Mouse (Mus musculus): ENCODE data around the gene AC170998.1. TPM values are rescaled to one million over a fixed set of nuclear protein-coding genes. Genes with fewer than 3 reads are reported as not detected.
"Not testable (repeated sequence)": the region's sequence is repeated elsewhere in the genome, so short reads cannot be mapped to it uniquely, and the experiment has no call there.

The AC170998.1 gene
- polyA plus RNA-seq, 1 experiment from 2014 or later, result 2.1 TPM

DNA sequence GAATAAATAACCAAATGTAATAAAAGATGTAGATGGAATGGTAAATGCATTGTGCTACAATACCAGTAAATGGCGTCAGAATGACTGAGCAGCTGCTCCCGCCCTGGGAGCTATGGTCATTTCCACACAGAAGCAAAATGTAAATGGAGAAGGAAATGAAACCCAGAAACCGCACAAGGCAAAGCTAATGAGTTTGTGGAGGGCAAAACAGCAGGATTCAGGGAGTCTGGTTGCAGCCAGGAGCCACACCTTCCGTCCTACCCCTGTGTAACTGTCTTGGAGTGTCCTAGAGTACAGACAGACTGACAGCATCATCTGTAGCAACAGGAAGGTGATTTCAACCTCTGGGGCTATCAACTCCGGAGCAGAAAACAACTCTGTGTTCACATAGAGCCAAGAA, 30.6 kb downstream of the AC170998.1 start:
- DNase-seq (ENCODE audit: low spot score), result no peak

DNA sequence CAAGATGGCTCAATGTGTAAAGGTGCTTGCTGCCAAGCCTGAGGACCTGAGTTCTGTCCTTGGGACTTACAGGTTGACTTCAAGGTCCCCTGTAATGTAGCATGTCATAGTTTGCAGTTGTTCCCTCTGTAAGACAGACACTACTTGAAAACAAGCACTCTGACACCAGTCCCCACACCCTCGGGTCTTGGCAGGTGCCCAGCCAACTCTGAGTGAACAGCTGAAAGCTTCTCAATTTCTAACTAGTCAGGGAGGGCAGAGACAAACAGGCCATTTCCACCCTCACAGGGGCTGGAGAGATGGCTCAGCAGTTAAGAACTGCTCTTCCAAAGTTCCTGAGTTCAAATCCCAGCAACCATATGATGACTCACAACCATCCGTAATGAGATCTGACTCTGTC, 31.6 kb downstream of the AC170998.1 start:
- DNase-seq (ENCODE audit: low spot score), result no peak

DNA sequence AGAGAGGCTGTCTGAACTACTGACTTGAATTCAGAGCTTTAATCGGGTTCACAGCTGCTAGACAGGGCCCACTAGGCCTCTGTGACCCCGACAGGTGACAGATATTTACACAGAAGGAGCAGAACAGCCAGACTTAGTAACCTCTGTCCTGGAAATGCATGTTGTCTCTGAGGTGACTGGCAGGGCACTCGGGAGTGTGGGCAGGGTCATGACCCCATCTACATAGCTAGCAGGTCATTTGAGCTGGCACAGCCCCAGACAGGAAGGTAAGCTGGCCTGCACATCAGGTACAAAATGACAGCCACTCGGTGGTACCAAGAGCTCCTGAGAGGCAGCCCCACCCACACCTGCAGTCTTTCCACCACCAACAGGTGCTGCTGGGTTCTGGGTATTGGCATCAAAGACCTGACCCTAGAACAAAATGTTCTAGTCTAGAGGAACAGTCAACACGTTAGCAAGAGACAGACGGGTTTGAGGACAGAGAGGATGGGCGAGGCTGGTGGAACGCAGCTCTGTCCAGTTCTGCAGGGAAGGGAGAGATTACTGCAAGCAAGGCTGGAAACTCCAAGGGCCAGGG, 34.9 kb downstream of the AC170998.1 start:
- DNase-seq (ENCODE audit: low spot score), result no peak

DNA sequence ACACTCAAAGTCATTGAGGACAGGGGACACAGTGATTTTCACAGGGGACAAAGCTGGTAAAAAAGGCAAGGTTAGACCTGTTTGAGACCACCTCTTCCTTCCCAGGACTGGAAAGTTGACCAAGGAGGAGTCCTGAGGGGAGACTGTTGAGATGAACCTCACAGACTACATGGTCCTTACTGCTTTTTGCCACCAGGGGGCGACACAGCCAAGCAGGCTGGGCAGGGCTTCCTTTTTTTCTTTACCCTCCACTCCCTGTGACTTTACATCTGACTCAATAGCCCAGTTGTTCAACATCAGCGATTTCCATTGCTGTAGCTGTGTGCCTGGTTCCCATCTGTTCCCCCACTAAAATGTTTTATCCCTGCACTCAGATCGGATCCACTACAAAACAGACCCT, 36.0 kb downstream of the AC170998.1 start:
- peak; percentile 69 for DNase-seq (ENCODE audit: low spot score)

DNA sequence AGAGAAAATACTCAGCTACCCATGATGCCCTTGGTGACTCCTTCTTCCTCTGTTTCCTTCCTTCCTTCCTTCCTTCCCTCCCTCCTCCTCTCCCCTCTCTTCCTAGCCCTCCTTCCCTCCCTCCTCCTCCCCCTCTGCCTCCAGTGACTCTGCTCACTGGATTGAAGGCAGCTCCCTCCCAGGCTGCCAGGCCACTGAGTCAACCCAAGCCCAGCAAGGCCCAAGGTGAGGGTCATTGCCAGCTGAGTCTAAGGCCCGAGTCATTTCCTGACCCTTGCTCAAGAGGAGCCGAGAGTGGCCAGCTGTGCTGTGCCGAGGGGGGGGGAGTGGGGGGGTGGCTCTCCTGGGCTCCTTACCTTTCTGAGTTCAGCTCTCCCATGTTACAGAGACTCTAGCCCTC, 40.3 kb downstream of the AC170998.1 start:
- DNase-seq (ENCODE audit: low spot score), result no peak

DNA sequence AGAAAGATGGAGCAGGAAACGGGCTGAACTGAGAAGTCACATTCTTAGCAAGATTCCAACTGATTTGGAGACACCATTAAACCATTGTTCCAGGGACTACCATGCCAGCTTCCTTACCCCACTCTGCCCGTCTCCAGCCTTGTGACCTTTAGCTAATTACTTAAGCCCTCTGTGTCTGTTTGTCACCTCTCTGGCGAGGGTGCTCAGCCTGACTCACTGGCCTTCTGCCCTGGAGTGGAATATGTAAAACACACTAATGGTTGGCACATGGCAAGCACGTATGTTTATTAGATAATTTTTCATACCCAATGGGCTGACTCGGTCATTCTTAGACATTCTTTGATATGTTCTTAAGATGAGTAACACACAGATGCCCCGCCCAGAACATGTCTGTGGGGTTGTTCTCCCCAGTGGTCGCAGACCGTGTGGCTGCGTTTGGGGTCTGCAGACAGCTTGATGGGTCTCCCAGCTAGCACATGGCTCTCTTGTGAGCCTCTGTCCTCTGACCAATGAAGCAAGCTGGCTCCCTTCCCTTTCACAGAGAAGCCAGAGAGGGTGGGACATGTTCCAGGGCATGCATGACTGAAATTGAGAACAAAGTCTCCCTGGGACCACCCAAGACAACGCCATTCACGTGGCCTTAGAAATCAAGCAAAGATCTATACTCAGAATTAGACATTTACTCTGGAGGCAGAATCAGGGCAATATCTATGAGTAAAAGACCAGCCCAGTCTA, 41.1 kb downstream of the AC170998.1 start:
- no peak for DNase-seq (ENCODE audit: low spot score)

DNA sequence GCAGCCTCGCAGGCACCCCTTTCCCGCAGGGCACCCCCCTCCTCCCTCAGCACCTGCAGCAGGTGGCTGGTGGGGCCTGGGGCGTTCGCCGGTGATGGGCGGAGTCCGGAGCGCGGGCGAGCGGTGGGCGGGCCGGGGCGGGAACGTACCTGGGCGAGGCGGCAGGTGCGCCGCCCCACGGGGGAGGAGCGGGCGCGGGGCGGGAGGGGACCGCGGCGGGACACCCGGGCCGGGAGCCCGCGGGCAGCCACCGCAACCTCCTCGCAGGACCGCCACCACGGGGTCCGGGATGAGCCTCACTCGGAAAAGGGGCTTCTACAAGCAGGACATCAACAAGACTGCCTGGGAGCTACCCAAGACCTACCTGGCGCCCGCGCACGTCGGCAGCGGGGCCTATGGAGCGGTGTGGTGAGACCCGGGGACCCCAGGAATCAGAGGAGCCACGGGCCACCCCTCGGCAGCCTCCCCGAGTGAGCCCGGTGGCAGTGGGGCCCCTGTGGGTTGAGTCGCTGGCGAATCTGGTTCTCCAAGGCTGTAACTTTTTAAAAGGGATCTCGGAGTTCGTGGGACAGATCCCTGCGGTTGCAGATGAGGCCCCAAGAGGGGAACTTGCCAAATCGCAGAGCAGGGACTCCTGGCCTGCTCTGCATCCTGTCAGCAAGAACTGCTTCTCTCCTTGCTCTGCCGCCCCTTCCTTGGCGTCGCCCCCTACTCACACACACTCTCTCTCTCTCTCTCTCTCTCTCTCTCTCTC, 43.4 kb downstream of the AC170998.1 start, which contains the start of gene Mapk13:
TSS of gene Mapk13 (plus strand) at position 177 of the 754 bp plus-strand sequence.
- peak; percentile 58 for DNase-seq (ENCODE audit: low spot score)

DNA sequence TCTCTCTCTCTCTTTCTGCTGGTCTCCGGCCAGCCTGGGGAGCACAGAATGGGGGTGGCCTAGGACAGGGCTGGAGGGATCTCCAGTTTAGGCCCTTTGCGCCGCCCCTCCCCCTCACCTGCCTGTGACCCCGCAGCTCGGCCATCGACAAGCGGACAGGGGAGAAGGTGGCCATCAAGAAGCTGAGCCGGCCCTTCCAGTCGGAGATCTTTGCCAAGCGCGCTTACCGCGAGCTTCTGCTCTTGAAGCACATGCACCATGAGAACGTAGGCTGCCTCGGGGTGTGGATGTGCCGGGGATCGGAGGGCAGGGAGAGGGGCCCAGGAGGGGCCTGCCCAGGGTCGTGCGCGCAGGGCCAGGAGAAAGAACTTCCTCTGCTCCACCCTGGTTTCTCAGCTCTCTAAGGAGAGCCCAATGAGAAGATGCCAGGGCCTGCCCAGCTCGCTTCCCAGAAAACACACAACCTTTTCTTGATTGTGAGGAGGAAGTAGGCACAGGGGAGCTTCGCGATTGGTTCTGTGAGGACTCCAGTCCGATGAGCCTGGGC, 44.1 kb downstream of the AC170998.1 start:
- DNase-seq (ENCODE audit: low spot score), result no peak

DNA sequence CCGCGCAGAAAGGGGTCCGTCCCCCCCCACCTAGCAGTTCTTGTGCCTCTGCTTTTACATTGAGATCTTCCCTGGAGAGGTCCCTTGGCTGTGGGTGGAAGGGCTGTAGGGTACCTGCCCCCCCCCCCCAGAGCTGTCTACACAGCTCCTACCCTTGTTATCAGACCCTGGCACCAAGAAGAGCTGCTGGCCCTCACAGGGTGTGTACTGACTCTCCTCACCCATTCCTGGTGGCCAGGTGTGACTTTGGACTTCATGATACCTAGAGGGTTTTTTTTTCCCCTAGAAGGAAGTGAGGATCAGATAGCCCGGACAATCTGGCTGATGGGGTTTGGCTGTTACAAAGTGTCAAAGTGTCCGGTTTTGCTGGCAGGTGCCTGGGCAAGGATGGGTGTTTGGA, 45.4 kb downstream of the AC170998.1 start:
- no peak for DNase-seq (ENCODE audit: low spot score)

DNA sequence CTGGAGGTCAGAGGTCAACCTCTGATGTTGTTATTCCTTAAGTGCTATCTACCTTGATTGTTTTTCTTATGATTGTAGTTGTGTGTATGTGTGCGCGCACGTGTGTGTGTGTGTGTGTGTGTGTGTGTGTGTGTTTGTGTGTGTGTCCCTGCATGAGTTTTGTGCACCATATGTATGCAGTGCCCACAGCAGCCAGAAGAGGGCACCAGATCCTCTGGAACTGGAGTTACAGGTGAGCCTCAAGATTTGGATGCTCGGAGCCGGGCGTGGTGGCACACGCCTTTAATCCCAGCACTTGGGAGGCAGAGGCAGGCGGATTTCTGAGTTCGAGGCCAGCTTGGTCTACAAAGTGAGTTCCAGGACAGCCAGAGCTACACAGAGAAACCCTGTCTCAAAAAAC, 48.4 kb downstream of the AC170998.1 start:
- not testable (repeated sequence) for DNase-seq (ENCODE audit: low spot score)

DNA sequence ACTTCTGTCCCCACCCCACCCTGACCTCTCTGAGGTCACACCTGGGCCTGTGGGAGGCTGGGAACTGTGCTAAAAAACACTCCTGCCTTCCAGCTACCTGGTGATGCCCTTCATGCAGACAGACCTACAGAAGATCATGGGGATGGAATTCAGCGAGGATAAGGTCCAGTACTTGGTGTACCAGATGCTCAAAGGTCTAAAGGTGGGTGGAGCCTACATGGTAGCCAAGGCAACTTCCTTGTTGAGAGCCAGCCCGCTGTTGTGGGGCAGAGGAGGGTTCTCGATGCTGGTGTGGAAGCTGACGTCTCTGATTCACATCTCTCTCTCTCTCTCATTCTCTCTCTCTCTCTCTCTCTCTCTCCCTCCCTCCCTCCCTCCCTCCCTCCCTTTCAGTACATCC, 49.3 kb downstream of the AC170998.1 start:
- DNase-seq (ENCODE audit: low spot score), result no peak

Other genes starting within 250 kb of the AC170998.1 start
- gene Fkbp5, start 208.6 kb upstream of the AC170998.1 start, polyA plus RNA-seq (2015; fragmentation: Nextera tagmentation; extraction: Ambion mirVana), result 121 and 124 TPM in 2 replicates
- not detected in 2 replicates for gene Armc12, start 195.3 kb upstream of the AC170998.1 start, polyA plus RNA-seq (2015; fragmentation: Nextera tagmentation; extraction: Ambion mirVana)
- gene Clpsl2, start 176.7 kb upstream of the AC170998.1 start, polyA plus RNA-seq (2015; fragmentation: Nextera tagmentation; extraction: Ambion mirVana), result not detected in 2 replicates
- gene Clps, start 165.3 kb upstream of the AC170998.1 start, polyA plus RNA-seq (2015; fragmentation: Nextera tagmentation; extraction: Ambion mirVana), result 1.4 and 1.9 TPM in 2 replicates
- gene Lhfpl5, start 150.4 kb upstream of the AC170998.1 start, polyA plus RNA-seq (2015; fragmentation: Nextera tagmentation; extraction: Ambion mirVana), result 0.27 TPM in 1 of 2 replicates, not detected in the other
- 99.1 and 103 TPM in 2 replicates for gene Srpk1, start 103.4 kb upstream of the AC170998.1 start, polyA plus RNA-seq (2015; fragmentation: Nextera tagmentation; extraction: Ambion mirVana)
- gene Slc26a8, start 35.9 kb upstream of the AC170998.1 start, polyA plus RNA-seq (2015; fragmentation: Nextera tagmentation; extraction: Ambion mirVana), result 0.42 and 0.79 TPM in 2 replicates
- 42.2 and 45.7 TPM in 2 replicates for gene Mapk14, start 34.8 kb upstream of the AC170998.1 start, polyA plus RNA-seq (2015; fragmentation: Nextera tagmentation; extraction: Ambion mirVana)
- 6.7 and 6.9 TPM in 2 replicates for gene Mapk13, start 43.2 kb downstream of the AC170998.1 start, polyA plus RNA-seq (2015; fragmentation: Nextera tagmentation; extraction: Ambion mirVana)
- 6.2 and 8.6 TPM in 2 replicates for gene Brpf3, start 75.0 kb downstream of the AC170998.1 start, polyA plus RNA-seq (2015; fragmentation: Nextera tagmentation; extraction: Ambion mirVana)
- 0.10 TPM in 1 of 2 replicates, not detected in the other for gene Pnpla1, start 132.3 kb downstream of the AC170998.1 start, polyA plus RNA-seq (2015; fragmentation: Nextera tagmentation; extraction: Ambion mirVana)
- gene 4930539E08Rik, start 189.2 kb downstream of the AC170998.1 start, polyA plus RNA-seq (2015; fragmentation: Nextera tagmentation; extraction: Ambion mirVana), result 1.4 and 2.2 TPM in 2 replicates
- gene Pxt1, start 217.8 kb downstream of the AC170998.1 start, polyA plus RNA-seq (2015; fragmentation: Nextera tagmentation; extraction: Ambion mirVana), result not detected in 2 replicates
- gene Kctd20, start 225.9 kb downstream of the AC170998.1 start, polyA plus RNA-seq (2015; fragmentation: Nextera tagmentation; extraction: Ambion mirVana), result 64.7 and 65.8 TPM in 2 replicates